Mouse (Mus musculus): ENCODE measurements around the gene Cabs1.

Cabs1 gene

GRCm38 (mm10) chr5:87979139-87979538 is at the start of gene Cabs1:
Gene Cabs1, plus strand, starts transcription at chr5:87979439.
- DNase-seq (ENCODE audit: low read depth): no peak

GRCm38 (mm10) chr5:87931603-87932002 is 47.6 kb upstream of the Cabs1 start:
- DNase-seq (ENCODE audit: low read depth): no peak

- no peak for DNase-seq (ENCODE audit: low read depth)
Observed at GRCm38 (mm10) chr5:87940752-87941151, 38.5 kb upstream of the Cabs1 start.

- no peak for DNase-seq (ENCODE audit: low read depth)
Observed at GRCm38 (mm10) chr5:87942515-87942914, 36.7 kb upstream of the Cabs1 start.

GRCm38 (mm10) chr5:87951836-87952235 is 27.4 kb upstream of the Cabs1 start:
- no peak for DNase-seq (ENCODE audit: low read depth)

GRCm38 (mm10) chr5:87969201-87969600 is 10.0 kb upstream of the Cabs1 start, which contains the start of the genes 2310003L06Rik and Gm28434:
Gene 2310003L06Rik, plus strand, starts transcription at chr5:87969459.
Gene Gm28434, plus strand, starts transcription at chr5:87969517.
- no peak for DNase-seq (ENCODE audit: low read depth)

GRCm38 (mm10) chr5:87982468-87983214 is 3.4 kb downstream of the Cabs1 start:
- no peak for DNase-seq (ENCODE audit: low read depth)

GRCm38 (mm10) chr5:88002249-88002648 is 23.0 kb downstream of the Cabs1 start, which contains the start of gene Smr3a:
Gene Smr3a, plus strand, starts transcription at chr5:88002549.
- DNase-seq (ENCODE audit: low read depth): no peak

GRCm38 (mm10) chr5:88005241-88005640 is 26.0 kb downstream of the Cabs1 start:
- DNase-seq (ENCODE audit: low read depth): no peak

Data from NIH3T3 (cell line).